Mouse (Mus musculus) embryonic fibroblast, embryonic 13.5 days (primary cell): ENCODE measurements at regions not wholly inside any gene's neighbourhood (a gene's known extent, or its start where the extent isn't known, plus 50 kb on each side); places are given as distances from the start of the nearest gene placed in this dataset.

Source experiments
- CTCF ChIP-seq: IDR thresholded peaks from 2 replicates; pipeline ENCODE4 v1.5.1; 2011; ENCODE audit warnings: mild to moderate bottlenecking, control low read depth, low read length, moderate library complexity, borderline replicate concordance; ENCODE audit not compliant: insufficient read depth
- POLR2A ChIP-seq: IDR thresholded peaks from 2 replicates; pipeline ENCODE4 v1.6.1; 2011; ENCODE audit warnings: low read depth, mild to moderate bottlenecking, control low read depth, low read length, moderate library complexity

GRCm38 (mm10) chr7:111937102-111937501 lies 86.2 kb upstream of the Usp47 start:
- TF ChIP-seq CTCF (no peak), POLR2A (no peak)
